Mouse (Mus musculus): ENCODE data around the gene Crk.

Gene Crk

DNA sequence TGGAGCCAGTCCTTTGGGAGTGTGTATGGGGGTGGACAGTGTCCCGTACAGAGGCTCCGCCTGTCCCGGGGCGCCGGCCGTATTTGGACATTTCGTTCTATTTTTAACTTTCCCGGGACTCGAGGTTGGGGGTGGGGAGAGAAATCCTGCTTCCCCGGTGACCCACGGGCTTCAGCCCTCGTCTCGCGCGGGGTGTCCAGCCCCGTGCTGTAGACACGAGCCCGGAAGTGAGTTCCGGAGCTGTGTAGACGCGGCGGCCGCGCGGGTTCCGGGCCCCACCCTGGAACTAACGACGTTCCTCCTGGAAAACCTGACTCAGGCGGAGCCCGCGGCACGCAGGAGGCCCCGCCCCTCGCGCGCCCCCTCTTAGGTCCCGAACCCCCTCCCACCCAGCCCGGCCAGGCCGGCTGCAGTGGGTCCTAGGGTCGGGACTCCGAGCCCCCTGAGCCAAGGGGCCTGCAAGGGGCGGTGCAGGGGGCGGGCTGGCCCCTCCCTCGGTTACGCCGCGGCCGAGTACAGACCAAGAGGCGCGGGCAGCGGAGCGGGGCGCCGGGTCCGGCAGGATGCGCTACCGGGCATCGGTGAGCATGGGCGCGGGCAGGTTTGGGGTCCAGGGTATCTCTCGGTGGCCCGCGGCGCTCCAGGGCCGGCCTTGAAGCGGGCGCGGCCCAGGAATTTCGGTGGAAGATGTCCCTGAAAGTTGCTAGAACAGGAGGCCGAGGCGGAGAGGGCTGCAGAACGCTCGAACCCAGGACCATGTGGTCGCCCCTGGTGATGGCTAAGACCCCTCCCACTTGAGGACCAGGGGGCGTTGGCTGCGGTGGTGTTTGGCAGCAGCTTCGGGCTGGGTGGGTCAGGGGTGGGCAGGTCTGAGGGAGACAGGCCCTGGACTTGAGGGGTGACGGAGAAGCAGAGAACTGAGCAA lies 23.2 kb upstream of the Crk start:
- DNase-seq (ENCODE audit: low spot score in 2 of 2), result peak in 1 of 2 experiments; percentile 37

DNA sequence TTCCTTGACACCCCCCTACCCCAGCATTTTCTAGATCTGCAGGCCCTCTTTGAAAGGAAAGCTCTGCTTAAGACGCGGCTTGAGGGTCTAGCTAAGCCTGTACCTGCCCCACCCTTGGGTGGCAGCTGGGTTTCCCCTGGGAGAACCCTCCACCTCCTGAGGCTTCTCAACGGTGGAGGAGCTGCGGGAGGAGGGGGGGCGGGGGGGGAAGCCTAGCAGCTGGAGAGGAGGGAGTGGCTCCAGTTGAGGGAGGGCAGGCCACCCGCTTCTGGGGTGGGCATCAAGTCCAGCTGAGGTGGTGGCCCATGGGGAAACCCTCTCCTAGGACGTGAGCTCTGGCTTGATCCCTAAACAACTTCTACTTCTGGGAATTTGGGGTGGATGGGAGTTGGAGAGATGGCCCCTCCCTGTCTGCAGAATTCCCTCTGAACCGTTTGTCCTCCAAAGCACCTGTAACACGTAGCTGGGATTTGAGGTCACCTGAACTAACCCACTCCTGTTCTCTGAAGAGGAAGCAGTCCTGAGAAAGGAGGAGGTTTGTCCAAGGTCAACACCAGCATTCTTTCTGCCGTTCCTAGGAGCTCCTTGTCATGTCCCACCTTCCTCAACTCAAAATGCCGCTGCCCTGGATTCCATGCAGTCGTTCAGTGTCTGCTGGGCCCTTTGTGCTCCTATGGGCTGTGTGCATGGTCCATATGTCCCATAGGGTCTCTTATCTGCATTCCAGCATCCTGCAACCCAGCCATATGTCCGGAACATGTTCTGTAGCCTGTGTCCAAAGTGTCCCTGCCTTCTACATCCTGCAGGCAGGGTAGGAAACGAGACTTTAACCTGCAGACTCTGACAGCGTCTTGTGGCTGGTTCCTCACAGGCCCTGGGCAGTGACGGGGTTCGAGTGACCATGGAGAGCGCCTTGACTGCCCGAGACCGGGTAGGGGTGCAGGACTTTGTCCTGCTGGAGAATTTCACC lies 22.2 kb upstream of the Crk start:
- DNase-seq (ENCODE audit: low spot score in 2 of 2), result no peak

DNA sequence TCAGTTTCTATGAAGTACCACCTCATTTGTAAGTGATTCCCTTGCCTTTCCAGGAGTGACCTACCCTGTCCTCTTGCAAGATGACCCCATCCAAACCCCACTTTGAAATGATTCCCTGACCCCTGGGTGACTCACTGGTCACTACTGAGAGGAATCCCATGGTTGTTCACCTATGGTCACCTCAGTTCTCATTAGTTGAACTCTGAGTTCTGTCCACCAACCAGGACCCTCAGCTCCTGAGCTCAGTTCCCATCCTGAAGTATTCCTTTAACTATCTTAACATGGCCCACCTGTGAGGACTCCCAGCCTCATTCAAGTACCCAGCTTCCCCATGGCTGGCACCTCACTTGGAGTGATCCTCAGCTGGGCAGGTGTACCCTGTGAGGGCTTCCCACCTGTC lies 21.2 kb upstream of the Crk start:
- no peak for DNase-seq (ENCODE audit: low spot score in 2 of 2)

DNA sequence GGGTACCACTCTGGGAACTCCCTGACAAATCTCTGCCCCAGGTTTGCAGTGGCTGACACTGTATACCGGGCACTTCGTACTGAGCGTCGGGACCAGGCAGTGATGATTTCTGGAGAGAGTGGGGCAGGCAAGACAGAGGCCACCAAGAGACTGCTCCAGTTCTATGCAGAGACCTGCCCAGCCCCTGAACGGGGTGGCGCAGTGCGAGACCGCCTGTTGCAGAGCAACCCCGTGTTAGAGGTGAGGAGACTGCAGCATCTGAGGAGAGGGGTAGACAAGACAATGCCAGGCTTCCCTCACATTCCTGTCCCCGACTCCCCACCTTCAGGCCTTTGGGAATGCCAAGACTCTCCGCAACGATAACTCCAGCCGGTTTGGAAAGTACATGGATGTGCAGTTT lies 20.7 kb upstream of the Crk start:
- no peak for DNase-seq (ENCODE audit: low spot score in 2 of 2)

DNA sequence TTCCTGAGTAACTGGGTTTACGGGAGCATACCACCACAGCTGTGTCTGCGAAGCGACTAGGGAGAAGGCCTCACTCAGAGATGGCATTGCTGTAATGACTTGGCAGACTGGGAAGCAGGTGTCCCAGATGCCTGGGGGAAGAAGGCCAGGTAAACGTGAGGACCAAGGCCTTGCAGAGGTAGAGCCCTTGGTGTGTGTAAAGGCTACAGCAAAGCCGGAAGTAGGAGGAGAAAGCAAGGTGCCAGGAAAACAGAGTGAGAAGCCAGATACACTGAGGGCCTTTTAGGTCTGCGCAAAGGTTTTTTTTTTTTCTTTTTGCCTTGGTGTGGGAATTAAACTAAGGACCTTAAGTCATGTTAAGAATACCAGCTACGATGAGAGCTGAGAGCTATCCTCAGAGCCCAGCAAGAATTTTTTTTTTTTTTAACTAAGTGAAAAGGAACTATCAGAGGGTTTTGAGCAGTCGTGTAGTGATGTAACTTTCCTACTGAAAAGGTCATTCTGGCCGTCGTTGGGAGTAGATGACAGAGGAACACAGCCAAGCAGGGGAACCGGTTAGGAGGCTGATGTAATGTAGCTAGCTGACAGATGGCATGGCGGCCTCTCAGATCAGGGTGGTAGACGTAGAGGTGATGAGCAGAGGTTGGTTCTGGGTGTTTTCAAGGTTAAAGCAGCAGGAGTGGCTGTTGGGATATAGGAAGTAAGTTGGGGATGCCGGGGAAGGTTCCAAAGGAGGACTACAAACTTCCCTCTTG lies 19.9 kb upstream of the Crk start:
- no peak for DNase-seq (ENCODE audit: low spot score in 2 of 2)

DNA sequence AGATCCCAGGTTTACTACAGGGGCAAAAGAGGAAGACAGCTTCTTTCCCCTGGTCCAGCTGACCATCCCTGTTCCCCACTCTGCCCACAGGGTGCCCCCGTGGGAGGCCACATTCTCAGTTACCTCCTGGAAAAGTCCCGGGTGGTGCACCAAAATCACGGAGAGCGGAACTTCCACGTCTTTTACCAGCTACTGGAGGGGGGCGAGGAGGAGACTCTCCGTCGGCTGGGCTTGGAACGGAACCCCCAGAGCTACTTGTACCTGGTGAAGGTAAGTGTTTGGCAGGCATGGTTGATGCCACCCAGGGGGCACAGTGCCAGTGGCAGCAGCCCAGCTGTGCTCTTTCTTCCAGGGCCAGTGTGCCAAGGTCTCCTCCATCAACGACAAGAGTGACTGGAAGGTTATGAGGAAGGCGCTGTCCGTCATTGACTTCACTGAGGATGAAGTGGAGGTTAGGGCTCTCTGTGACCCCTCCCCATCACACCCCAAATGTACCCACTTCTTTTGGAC lies 18.9 kb upstream of the Crk start:
- DNase-seq (ENCODE audit: low spot score in 2 of 2), result no peak

DNA sequence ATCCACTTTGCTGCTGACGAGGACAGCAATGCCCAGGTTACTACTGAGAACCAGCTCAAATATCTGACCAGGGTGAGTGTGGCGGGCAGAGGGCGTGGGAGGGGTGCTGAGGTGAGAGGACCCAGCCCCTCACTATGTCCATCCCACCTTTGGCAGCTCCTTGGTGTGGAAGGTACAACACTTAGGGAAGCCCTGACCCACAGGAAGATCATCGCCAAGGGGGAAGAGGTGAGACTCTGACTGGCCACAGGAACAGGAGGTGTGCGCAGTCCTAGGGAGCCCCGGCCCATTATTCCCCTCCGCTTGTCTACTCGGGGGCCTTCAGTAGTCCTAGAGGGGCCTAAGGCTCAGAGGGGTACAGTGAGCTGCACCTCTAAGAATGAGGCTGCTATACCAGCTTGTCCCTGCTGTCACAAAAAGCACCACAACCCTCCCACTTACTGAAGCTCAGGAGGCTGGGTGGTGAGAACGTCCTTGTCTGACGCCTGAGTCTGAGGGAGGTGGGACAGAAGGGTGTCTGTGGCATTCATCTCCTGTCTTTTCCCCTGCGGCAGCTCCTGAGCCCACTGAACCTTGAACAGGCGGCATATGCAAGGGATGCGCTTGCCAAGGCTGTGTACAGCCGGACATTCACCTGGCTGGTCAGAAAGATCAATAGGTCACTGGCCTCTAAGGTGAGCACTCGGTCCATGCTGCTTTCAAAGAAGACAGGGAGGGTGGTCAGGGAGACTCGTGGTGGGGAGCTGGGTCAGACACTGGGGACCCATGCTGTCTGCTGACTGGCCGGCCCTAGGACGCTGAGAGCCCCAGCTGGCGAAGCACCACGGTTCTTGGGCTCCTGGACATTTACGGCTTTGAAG lies 17.9 kb upstream of the Crk start:
- no peak for DNase-seq (ENCODE audit: low spot score in 2 of 2)

DNA sequence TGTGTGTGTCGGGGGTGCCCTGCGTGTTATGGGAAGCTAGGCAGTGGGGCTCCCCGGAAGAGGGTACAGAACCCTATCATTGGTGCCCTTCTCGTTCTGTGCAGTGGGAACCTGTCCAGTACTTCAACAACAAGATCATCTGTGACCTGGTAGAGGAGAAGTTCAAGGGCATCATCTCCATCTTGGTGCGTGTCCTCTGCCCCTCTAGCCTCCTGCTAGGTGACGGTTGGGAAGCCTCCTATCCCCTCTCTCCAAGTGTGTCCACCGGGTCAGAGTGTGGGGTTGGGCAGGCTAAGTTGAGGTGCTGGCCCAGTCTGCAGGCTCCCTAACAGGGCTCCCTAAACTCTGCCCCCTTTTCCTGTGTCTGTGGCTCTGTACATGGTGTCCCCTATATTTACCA lies 16.9 kb upstream of the Crk start:
- no peak for DNase-seq (ENCODE audit: low spot score in 2 of 2)

DNA sequence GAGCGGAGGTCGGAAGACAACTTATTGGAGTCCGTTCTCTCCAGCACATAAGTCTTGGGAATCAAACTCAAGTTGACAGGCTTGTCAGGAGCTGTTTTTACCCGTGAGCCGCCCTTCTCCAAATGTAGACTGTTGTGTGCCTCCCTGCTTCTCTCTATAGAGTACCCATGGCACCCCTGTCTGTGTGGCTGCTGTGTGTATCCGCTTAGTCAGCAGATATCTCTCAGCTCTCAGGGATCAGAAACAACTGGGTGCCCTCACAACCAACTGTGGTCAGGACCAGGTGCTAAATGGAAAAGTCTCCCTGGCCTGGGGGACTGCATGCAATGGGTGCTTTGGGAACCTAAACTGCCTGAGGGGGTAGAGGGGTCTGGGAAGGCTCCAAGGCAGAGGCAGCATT lies 12.8 kb upstream of the Crk start:
- DNase-seq (ENCODE audit: low spot score in 2 of 2), result no peak

DNA sequence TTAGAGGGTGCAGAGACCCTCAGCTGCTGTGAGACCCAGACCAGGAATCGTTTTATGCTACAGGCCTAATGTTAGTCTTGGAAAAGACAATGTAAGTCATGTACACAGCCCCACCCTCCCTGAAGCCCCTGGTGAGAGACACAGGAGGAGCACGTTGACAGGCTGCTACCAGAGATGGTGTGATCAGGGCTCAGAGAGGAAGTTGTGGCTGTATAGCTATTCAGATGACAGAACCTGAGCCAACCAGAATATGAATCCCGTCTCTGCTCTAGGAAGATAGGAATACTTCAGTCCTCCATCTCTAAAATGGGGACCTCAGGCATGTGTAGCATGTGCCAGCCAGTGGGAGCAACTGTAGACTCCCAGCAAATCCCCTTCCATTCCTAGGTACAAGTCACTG lies 10.4 kb upstream of the Crk start:
- no peak for DNase-seq (ENCODE audit: low spot score in 2 of 2)

DNA sequence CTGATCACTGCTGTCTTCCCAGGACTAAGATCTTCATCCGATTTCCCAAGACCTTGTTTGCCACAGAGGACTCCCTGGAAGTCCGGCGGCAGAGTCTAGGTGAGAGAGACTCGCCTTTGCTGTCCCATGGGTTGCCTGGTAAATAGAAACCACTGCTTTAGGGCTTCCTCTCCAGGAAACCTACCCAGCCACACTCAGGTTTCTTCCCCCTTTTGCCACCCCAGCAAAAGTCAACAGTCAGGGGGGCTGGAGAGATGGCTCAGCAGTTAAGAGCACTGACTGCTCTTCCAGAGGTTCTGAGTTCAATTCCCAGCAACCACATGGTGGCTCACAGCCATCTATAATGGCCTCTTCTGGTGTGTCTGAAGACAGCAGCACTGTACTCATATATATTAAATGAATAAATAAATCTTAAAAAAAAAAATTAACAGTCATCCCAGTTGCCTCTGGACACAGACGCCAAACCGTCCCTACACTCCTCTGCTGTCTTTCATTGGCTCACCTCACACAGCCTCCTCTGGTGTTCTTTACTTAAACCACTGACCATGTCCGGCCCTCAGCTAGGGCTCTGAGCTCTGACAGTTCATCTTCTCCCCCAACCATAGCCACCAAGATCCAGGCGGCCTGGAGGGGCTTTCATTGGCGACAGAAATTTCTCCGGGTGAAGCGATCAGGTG lies 9.7 kb upstream of the Crk start:
- DNase-seq (ENCODE audit: low spot score in 2 of 2), result no peak

DNA sequence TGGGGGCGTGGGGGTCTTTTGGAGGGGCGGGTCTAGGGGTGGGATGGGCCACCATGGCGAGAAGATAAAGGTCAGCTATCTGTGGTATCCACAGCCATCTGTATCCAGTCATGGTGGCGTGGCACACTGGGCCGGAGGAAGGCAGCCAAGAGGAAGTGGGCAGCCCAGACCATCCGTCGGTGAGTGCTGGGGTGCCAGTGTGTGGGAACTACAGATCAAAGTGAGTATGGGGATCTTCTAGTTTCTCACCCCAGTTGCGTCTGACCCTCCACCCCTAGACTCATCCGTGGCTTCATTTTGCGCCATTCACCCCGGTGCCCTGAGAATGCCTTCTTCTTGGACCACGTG lies 9.2 kb upstream of the Crk start:
- DNase-seq (ENCODE audit: low spot score in 2 of 2), result no peak

DNA sequence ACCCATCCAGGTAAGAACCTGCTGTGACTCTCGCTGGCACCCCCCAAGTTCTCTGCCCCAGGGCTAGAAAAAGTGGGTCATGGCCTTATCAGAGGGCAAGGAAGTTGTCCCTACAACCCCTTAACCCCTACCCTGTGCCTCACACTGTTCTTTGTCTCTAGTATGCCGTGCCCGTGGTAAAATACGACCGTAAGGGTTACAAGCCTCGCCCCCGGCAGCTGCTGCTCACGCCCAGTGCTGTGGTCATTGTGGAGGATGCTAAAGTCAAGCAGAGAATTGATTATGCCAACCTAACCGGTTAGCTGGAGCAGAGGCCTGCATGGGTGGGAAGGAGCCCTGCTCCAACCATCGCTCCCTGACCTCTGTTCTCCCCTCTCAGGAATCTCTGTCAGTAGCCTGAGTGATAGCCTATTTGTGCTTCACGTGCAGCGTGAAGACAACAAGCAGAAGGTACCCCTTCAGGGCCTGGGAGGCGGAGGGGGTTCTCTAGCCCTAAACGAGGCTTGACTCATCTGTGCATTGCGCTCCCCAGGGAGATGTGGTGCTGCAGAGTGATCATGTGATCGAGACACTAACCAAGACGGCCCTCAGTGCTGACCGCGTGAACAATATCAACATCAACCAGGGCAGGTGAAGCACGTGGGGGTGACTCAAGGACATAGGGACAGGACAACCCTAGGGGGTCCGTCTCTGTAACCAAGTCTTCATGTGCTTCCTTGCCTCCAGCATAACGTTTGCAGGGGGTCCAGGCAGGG lies 7.5 kb upstream of the Crk start:
- no peak for DNase-seq (ENCODE audit: low spot score in 2 of 2)

DNA sequence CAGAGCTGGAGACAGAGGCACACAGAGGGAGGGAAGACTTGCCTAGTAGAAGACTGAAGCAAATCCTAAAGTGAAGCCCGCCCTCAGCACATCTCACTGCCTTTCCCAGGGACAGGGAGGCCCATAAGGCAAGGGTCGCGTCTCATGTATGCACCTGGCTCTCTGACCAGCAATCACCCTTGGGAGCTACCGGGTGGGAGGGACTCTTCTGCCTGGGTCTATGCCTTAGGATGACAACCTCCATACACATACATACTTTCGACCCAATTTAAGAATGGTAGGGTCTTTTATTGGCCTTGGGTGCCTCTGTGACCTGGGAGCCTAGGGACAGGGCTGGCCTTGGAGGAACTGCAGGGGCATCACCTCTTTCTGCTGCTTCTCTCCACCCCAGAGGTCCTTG lies 5.6 kb upstream of the Crk start:
- DNase-seq (ENCODE audit: low spot score in 2 of 2), result no peak

DNA sequence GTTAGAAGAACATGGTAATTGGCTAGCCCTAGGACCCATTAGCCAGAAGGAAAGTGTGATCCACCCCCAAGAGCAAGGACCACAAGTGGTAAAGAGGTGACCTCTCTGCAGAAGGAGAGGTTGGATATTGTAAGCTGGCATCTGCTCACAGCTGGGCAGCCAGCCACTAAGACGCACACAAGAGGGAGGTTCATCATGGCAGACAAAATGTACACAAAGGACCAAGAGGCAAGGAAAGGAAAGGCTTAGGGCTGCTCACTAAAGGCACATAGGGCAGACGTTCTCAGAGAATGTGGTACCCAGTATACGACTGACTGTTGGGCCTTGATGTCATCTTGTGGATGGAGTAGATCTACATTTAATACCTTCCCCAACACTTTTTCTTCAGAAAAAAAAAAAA lies 4.2 kb upstream of the Crk start:
- no peak for DNase-seq (ENCODE audit: low spot score in 2 of 2)

DNA sequence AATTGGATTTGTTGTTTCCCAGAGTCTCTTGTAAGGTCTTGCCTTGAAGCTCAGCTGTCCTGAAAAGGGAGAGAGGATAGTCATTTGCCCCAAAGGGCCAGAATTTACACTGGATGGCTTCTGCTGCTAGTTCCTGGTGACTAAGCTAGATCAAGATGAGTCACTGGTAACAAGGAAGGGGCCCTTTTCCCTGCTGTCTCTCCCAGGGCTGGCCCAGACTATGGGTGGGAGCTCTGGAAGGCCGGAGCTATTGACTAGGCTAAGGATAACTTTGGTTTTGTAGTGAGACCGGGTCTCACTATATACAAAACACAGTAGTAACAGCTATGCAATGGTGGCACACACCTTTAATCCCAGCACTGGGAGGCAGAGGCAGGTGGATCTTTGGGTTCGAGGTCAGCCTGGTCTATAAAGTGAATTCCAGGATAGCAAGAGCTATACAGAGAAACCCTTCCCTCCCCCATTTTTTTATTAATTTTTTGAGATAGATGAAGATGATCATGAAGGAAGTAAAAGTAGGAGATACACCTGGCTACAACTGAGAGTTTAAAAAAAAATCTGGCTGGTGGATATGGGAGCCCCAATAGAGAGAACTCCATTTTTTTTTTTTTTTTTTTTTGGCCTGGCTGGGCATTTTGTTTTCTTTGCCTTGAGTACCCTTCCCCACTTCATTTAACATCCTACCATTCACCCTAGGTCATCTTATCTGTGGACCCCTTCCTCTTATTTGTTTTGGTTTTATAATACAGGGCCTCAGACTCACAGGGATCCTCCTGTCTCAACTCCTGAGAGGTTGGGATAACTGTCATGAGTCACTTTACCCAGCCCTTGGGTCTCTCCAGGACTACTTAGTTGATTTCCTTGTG lies 945 bp upstream of the Crk start:
- no peak for DNase-seq (ENCODE audit: low spot score in 2 of 2)

DNA sequence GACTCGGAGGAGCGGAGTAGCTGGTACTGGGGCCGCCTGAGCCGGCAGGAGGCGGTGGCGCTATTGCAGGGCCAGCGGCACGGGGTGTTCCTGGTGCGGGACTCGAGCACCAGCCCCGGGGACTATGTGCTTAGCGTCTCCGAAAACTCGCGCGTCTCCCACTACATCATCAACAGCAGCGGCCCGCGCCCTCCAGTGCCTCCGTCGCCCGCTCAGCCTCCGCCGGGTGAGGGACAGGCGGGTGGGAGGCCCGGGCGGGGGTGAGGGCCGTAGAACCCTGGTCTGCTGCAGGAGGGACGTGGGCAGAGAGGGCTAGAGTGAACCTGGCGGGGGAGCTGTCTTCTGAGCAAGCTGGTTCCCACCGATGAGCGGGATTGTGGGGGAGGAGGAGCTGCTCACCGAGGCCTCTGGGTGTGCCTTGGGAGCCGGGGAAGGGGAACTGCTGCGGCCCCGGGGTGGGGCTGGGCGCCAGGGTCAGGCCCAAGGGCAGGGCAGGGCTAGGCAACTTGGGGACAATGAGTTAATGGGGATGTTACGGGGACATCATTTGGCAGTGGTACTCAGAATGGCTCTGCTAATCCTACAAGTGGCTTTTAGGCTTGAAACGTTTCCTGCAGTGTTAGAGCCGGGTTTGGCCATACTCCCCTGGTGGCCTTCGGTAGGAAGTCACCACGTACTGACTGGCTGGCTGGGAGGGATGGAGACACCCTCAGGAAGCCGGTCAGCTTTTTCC lies 546 bp downstream of the Crk start:
- peak in 1 of 2 experiments; percentile 41 for DNase-seq (ENCODE audit: low spot score in 2 of 2)

DNA sequence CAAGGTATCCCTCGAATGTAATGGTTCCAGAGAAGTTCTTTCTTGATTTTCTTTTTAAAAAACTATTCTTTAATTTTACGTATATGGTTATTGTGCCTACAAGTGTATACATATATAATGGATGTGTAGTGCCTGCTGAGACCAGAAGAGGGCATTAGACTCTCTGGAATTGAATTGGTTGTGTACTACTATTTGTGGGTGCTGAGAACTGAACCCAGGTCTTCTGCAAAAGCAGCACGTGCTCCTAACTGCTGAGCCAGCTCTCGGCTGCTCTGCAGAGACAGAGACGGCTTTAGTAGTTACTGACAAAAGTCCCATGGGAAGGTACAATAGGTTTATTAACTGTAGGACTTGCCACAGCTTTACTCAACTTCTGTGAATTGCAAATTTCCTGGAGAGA lies 5.4 kb downstream of the Crk start:
- no peak for DNase-seq (ENCODE audit: low spot score in 2 of 2)

All from frontal cortex, postnatal 25 days (tissue).